Mouse (Mus musculus) R1 (cell line): ENCODE results near the gene Cenpm.
A peak's percentile ranks its signal among the peaks of the same experiment; 100 is the strongest.

Source experiments
- DNase-seq: peaks from one replicate; pipeline ENCODE4 v3.0.0-alpha.2; 2018; ENCODE audit warnings: low read depth, low spot score

The Cenpm gene

DNA sequence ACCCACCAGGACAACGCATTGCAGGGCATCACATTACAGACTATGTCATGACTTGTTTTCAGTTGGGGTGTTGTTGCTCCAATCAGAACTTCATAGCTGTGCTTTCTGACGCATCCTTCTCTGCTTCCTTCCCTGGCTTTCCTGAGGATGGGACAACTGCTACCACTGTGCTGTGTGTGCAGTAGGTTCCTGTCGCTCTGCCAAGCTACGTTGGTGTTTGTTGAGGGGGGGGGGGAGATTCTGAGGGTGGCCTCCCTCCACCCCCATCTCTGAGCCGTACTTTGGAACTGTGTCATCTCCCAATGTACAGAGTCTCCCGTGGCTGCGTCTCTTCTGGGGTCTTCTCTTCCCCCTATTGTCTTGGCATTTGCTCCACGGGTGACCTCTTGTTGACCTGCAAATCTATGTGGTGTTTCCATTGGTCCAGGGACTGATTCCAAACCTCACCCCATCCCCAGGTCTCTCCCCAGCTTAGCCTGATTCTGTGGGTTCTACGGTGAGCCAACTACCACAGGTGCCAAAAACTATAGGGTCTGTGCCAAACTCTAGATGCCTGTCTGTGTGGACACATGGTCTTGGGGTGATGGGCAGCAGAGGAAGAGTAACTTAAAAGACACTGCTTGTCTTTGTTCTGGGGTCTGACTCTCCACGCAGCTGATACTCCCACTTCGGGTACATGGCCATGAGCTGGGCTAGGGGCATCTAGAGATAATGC lies 29.1 kb downstream of the Cenpm start:
- DNase-seq = no peak

DNA sequence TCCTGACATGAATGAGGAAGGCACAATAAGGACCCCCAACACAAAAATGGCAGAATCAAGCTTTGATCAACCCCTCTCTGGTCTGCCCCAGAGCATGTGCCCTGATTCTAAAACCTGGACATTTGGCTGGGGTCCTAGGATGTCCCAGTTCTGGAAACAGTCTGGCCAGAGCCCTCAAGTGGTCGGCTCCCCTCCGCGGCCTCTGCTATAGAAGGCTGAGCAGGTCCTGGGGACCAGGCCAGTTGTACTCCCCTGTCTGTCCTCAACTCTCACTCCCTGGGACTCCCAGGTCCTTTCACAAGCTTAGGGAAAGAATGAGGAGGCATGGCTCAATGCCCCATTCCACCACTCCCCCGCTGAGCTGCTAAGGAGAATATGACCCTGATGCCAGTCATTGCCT lies 31.3 kb downstream of the Cenpm start:
- no peak for DNase-seq

DNA sequence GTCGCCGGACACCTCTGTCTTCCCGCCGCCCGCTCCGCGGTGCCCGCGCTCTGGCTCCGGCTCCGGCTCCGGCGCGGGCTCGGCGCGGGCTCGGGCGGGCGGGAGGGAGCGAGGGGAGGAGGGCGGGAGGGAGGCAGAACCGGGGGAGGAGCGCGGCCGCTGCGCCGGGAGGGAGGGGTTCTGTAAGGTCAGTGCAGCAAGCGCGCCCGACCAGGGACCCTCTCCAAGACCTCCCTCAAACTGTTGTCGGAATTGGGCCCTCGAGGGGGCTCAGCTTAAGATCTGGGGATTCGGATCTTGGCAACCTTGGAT lies 31.8 kb downstream of the Cenpm start, which contains the start of gene Shisa8:
Gene Shisa8, minus strand, starts transcription at position 64 of the 312 bp plus-strand sequence.
- peak; percentile 54 for DNase-seq

DNA sequence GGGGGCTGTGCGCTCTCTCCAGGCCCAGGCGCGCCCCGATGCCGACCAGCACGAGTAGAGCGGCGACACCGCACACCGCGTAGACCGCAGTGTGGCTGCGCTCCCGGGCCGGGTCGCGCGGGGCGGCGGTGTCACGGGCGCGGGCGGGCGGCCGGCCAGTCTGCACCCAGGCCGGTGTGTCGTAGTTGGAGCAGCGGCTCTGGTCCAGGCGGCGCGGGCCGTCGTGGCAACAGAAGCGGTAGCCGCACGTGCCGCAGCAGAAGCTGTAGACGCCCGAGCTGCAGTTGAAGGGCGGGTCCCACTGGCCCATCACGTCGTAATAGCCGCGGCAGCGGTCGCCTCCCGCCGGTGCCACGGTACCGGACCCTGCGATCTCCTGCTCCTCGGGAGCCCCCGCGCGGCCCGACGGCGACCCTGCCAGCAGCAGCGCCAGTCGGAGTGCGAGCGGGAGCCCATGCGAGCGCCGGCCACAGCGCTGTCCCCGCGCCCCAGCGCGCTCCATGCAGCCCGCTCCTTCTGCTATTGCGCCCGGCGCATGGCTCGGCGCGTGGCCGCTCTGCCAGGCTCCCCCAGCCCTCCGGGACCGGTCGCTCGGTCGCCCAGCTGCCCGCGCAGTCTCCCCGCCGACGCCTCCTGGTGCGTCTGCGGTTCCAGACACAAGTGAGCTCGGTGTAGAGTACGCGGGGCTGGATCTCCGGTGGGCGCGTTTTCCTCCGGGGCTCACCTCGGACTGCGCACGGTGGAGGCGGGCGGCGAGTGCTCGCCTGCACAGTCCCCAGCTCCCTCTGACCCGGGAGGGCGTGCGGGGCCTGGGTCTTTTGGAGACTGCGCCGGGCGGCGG lies 32.4 kb downstream of the Cenpm start:
- peak; percentile 58 for DNase-seq

DNA sequence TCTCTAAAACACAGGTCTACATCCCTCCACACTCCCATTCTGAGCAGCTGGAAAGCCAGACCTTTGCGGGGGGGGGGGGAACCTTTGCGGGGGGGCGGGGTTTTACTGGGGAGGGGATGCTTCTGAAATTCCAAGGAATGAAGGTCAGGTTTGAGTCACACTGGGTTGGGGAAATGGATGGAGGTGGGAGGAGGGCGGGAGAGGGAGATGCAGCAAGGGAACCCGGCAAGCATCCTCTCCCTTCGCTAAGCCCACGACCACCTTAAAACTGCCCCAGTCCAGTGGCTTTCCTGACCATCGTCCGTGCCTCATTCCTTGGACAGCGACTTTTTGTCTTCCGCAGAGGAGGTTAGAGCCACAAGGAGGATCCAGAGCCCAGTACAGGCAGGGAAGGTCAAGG lies 33.3 kb downstream of the Cenpm start:
- no peak for DNase-seq

DNA sequence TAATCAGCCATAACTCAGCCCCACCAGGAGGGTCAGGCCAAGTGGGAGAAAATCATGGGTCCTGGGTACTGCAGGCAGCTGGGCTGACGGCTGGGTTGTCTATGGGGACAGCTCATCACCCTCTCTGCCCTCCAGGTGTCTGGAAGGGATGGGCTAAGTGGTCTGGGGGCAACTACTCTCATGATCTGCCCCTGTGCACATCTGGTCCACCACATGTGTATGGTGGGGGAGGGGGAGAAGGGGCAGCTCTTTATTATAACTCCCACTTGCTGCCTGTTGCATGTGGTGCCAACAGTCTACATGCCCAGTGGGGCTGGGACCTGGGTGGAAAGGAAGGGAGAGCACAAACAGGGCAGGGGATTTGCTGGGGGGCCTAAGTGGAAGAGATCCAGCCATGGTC lies 33.7 kb downstream of the Cenpm start:
- no peak for DNase-seq

DNA sequence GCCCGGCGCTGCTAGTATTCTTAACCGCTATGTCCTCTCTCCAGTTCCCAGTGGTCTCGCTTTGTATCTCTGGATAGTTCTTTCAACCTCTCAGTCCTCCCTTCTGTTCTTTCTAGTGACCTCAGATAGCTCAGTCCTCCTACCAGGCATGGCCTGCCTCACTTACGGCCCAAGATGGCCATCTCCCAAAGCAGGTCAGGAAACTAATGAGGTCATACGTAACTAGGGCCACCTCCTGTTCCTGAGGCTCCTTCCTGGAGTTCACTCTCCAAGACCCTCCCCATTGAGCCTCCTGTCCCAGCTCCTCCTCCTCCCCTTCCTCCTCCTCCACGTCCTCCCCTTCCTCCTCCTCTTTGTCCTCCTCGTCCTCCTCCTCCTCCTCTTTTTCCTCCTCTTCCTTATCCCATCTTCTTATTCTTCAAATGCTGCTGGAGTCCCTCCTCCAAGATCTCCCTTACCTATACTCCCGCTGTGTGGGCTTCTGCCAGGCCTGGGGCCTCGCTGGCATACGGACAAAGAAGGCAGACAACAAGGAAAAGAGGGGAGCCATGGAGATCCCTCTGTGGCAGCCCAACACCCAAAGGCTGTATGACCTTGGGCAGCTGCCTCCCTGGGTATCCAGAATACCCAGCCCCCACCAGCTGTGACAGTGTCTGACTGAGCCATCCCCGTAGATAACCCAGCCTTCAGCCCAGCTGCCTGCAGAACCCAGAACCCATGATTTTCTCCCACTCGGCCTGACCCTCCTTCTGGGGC lies 35.1 kb downstream of the Cenpm start:
- no peak for DNase-seq

DNA sequence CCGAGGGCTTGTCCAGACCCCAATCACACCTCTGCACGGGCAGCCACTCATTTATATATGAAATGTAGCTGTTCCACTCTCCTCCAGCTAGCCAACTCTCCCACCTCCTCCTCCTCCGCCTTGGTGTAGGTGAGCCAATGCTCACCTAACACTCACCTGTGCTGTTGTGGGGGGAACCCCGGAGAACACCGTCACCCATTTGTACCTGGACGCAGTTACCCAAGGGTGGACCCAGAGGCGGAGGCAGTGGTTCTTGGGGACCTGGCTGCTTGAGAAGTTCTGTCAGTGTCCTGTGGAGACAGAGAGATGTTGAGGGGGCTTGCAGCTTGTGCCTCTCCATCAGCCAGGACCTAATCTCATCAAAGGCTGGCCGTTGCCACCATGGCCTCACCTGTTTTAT lies 36.2 kb downstream of the Cenpm start:
- no peak for DNase-seq

DNA sequence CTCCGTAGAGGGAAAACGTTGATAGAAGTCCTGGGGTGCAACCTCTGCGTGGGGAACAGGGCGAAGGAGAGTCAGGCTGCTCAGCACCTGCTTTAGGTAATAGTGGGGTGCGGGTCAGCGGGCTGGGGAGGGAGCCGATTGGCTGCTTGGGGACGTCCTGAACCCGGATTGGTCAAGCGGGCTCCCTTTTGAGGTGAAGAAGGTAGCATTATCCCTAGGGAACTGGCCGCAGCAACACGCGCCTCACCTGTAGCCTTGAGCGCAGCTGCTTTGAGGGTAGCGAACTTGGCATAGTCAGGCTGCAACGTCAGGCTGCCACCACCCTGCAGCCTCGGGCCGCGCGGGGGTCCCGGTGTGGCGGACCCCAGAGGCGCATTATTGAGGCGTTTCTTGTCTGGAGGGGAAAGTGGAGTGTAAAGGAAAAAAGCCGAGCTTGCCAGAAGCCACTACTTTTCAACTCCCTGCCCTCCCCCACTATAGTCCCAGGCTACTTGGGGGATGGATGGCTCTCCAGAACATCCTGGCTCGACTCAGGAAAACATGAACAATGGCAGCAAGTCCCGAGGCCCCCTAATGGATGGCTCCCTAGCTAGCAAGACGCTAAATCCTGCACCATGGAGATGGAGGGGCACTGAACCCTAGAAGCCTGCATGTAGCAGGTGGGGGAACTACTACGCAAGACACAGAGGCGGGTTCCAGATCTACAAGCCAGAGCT lies 36.9 kb downstream of the Cenpm start:
- DNase-seq = no peak

DNA sequence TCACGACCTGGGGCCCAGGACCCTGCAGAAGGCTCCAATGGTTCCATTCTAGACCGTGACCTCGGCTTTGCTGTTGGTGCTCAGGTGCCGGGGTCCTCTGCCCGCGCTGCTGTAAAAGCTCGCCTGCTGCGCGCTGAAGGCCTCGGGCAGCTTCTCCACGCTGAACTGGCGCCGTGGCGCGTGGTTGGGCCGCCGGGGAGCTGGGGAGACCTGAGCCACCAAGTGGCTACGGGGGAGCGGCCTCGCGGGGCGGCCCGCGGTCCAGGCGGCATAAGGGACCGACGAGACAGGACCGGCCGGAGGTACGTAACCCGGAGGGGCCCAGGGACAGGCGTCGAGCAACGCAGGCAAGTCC lies 37.5 kb downstream of the Cenpm start:
- DNase-seq = no peak

DNA sequence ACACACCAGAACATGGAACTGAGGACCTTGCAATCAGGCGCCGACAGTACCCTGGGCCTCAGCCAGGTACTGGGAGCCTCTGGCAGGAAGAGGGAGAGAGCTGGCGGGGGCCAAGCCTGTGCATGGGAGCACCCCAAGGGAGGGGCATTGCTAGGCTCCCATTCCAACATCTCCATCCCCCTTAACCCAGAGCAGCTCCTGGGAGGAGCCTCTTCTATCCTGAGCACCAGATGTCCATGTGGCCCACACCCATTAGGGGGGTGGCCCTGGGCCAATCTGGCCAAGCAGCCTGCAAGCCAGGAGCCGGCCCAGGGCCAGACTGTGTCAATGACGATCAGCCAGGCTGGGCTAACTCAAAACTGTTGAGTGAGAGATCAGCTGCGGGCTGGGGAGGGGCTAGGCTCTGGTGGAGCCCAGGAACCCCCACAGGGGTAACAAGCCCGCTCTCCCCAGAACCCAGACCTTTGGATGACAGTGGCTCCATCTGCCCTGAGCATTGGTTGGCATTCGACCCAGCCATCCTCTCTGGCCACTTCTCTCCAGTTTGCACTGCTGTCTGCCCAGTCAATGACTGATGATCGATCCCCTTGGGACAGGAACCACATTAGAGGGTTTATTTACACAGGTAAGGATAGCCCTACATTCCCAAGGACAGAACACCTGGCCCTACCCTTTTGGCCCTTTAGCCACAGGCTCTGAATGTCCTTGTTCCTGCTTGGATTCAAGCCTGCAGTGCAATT lies 38.0 kb downstream of the Cenpm start:
- no peak for DNase-seq

DNA sequence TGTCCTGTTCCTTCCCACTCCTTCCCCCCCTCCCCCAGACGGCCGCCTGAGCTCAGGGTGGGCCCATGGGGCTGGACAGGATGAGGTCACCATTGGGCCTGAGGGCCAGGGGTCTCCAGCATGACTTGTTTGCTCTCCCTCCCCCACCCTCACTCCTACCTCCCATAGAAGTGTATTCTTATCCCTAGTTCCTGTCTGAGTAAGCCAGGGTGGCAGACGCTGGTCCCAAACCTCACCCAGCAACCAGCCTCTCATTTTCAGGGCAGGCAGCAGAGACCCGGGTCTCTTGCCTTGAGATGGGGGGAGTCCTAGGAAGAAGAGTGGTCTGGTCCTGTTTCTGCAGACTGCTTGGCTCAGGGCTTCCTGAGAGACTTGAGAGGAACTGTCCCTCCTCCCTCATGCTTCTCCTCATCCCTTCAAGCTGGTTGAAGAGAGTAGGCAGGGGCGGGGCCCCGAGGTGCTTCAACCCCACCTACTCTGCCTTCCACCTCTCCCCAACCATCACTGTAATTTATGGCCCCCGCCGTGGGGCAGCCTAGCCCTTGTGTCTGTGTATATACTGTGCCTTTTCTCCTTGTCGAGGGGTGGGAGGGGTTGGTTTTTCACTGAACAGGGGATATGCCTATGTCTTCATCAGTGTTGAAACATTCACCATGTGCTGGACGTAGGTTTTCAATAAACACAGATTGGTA lies 39.7 kb downstream of the Cenpm start:
- no peak for DNase-seq

DNA sequence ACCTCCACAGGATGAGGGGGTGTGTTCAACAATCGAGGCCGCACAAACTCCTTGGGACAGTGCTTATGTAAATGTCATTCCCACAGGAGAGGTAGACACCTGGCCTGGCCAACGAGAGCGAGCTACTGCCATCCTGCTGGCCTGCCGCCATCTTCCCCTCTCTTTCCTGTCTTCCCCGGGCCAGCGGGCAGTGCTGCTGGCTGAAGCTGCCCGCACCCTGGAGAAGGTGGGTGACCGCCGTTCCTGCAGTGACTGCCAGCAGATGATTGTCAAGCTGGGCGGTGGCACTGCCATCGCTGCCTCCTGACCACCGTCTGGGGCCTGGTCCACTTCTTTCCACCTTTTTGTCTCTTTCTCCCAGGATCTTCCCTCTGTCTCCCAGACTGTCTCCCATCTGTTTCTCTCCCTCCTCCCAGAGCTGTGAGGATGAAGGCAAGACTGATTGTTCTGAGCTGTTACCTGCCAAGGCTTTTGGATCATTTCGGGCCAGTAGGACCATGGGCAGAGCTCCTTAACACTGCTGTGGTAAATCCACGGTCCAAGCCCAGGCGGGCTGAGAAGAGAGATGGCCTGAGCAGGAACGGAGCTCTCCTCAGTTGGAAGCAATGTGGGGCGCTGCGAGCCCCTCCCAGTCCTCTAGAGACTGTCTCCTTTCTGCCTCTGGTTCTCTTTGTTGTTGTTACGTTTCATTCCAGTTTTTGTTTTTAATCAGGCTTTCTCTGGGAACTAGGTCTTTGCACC lies 40.8 kb downstream of the Cenpm start:
- DNase-seq = no peak

DNA sequence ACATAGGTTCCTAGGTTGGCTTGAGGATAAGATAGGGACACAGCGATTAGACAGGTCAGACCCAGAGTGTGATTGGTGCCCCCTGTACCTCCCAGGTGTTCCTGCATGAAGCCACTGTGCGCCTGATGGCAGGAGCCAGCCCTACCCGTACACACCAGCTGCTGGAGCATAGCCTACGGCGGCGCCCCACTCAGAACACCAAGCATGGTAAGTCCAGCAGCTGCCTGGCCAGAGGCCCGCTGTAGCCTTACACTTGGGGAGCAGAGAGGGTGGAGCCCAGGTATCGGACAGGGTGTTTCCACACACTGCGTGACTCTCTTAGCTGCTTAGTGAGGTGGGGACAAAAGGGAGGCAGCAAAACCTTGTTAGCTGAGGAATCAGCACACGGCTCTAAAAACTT lies 41.5 kb downstream of the Cenpm start:
- DNase-seq = no peak

DNA sequence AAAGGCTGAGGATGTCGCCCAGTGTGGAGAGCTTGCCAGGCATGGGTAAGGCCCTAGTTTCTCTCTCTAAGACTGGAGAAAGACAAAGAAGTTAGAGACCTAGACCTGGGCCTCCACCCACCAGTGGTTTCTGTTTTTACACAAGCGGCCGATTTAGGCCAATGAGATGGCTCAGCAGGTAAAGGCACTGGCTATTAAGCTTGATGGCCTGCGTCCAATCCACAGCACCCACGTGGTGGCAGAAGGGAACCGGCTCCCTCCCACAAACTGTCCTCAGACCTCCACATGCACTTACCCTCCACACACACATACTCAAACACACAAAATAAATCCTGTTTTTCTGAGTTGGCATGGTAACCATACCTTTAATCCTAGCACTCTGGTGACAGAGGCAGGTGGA lies 42.5 kb downstream of the Cenpm start:
- DNase-seq = no peak

DNA sequence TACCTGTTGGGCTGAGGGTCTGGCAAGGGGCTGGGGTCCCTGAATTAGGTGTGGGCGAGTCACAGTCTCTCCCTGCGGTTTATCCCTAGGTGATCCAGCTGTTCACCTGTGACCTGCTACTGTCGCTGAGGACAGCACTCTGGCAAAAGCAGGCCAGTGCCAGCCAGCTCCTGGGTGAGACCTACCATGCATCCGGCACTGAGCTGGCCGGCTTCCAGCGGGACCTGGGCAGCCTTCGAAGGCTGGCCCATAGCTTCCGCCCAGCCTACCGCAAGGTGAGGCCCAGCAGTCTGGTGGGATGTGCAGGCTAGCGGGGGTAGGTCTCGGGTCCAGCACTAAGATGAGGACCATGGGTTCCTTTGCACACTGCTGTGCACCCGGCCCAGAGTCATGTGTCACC lies 45.0 kb downstream of the Cenpm start:
- no peak for DNase-seq

DNA sequence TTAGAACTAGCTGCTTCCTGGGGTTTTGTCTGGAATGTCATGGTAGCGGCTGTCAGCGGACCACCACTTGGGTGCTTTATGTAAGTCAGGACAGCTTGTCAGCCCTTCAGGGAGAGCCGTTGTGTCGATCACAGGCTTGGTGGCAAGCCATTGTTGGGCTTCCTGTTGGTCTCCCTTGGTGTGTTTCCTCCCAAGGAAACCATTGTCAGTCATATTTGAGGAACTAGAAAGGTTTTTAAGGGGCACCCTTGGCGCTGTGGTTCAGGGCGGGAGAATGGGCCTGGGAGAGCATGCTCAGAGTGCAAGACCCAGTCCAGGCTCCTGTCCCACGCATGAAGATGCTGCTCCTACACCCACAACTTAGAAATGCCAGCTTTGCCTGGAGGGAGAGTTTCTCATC lies 46.2 kb downstream of the Cenpm start:
- DNase-seq = no peak

DNA sequence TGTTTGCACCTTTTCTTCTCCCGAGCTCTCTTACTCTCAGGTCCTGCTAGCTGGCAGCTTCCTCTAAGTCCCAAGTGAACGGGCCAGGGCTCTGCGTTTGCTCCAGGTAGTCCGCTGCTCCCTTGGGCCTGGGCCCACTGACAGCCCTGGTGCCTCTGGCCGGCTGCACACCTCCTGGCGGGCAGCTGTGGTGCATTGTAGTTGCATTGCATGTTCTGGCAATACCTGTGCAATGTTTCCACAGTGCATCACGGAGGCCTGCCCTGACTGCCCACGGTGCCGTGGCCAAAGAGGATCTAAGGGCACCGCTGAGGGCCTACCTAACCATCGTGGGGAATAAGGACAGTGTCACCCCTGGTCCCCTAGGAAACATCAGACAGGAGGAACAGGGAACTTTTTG lies 46.6 kb downstream of the Cenpm start:
- DNase-seq = no peak

DNA sequence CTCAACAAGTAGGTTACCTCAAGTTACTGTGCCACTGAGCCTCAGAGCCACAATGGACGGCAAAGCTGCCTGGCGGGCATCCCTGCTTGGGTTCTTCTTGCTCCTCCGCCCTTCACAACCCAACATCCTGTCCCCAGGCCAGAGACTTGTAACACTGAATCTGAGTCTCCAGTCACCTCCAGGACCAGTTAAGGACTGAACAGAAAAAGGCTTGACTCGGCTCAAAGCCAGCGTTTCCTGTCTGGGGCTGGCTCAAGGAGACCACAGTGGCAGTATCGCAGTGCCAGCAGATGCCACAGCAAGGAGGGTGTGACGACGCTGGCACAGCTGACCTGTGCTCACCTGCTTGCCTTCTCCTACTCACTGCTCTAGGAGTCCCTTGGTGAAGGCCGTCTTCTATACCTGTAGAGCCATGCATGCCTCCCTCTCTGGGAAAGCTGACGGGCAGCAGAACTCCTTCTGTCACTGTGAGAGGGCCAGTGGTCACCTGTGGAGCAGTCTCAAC lies 47.2 kb downstream of the Cenpm start:
- no peak for DNase-seq

DNA sequence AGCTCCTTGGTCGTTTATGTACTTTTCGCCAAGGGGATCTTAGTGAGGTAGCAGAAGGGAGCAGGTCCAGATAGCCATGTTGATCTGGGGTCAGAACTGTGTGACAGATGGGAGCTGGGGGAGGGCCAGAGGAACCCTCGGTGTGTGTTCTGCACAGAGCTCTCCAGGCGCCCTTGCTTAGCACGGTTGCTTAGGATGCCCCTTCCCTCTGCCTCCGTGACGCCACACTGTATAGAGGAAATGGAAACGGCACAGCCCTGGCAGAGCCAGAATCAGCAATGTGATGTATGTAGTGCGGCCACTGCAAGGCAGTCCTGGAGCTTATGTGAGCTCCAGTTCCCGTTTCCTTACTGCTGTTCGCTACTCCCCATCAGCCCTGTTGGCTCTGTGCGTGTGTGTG lies 48.2 kb downstream of the Cenpm start:
- DNase-seq = no peak
